Mouse (Mus musculus) kidney, adult 2 months (tissue): ENCODE measurements around the gene Dnajc13.

Experiments
- CTCF ChIP-seq: fragments of 200-500 bp; conservative IDR thresholded peaks from 2 replicates; pipeline ENCODE4 v1.5.1; 2011; ENCODE audit warnings: low read depth, mild to moderate bottlenecking, control low read depth, low read length, moderate library complexity, mixed read lengths; ENCODE audit not compliant: insufficient read depth, insufficient read length
- POLR2A ChIP-seq: fragments of 200-500 bp; IDR thresholded peaks from one replicate; pipeline ENCODE4 v1.6.1; 2011; ENCODE audit warnings: low read depth, low read length, control low read depth

GRCm38 (mm10) chr9:104106930-104107329 is 155.8 kb downstream of the Dnajc13 start:
- no peak for TF ChIP-seq CTCF
- TF ChIP-seq POLR2A: no peak
